Mouse (Mus musculus) CD4-positive, CD25-positive, alpha-beta regulatory T cell, adult 4 months (primary cell): ENCODE results near the gene Myrip. TPM values are rescaled to one million over a fixed set of nuclear protein-coding genes. Genes with fewer than 3 reads are reported as not detected.

Source experiments
- polyA plus RNA-seq, 2 experiments: library from polyadenylated mRNA; unstranded; fragments of 100-300 nt; shearing (Covaris generic); gene quantifications; one replicate each; pipeline ENCODE4 v1.2.1; 2017

The Myrip gene
- polyA plus RNA-seq, 2 experiments from 2014 or later = not detected

Other genes starting within 250 kb of the Myrip start
- under 1 TPM in 1 of 2 experiments, not detected in 1; 0.15 TPM for gene Cx3cr1, start 231.6 kb upstream of the Myrip start, polyA plus RNA-seq
- gene Ccr8, start 209.4 kb upstream of the Myrip start, polyA plus RNA-seq = 100 to 1,000 TPM in 1 of 2 experiments, 10 to 100 TPM in 1; 71.1 to 116 TPM
- gene Slc25a38, start 191.1 kb upstream of the Myrip start, polyA plus RNA-seq = 10 to 100 TPM; 21.0 to 24.3 TPM
- 1,000 to 10,000 TPM; 3,019 to 3,169 TPM for gene Rpsa, start 173.8 kb upstream of the Myrip start, polyA plus RNA-seq
- gene Mobp, start 151.8 kb upstream of the Myrip start, polyA plus RNA-seq = under 1 TPM in 1 of 2 experiments, not detected in 1; 0.12 TPM
- gene Eif1b, start 190.7 kb downstream of the Myrip start, polyA plus RNA-seq = 10 to 100 TPM; 71.8 to 88.3 TPM
- gene Entpd3, start 238.3 kb downstream of the Myrip start, polyA plus RNA-seq = not detected